Mouse (Mus musculus): Measurements from ENCODE around the gene Tpcn2.

Gene Tpcn2

DNA sequence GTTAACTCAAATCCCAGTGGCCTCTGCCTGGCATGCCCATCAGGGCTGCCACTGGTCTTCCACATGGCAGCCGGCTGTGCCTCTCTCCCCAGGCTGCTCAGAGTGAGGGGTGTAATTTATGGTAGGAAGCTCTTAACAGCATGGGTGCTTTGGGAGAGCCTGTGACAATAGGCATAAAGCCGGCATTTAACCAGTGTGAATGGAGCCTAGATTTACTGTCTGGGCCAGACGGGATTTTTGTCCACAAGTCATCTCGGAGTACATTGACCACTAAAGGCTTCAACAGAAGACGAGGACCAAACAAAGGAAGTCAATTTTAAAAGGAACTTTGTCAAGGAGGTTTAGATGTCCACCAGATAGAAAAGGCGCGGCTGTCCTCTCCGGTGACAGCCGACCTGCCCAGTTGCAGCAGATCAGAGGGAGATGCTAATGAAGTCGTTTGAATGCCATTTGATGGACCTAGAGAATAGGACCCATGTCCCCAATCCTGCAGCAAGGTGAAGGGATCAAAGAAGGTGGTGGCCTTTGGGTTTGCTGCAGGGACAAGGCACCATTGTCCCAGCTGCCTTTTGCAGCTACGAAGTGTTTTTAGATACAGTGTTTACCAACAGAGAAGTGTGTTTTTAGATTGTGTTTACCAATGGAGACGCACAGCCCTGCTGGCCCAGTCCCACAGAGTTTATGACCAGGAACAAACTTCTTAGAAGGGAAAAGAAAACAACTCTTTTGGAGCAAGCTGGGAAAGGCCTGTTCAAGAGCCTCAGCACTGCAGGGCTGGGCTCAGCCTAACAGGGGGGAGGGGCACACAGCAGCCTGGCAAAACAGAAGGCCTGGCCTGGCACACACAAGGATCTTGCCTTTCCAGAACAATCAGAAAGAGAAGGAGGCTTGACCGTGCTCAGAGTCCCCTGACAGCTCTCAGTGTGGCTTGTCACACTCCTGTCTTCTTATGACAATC, 124.2 kb downstream of the Tpcn2 start:
- in situ Hi-C loops (cut with MboI, MseI) = no loop called here

DNA sequence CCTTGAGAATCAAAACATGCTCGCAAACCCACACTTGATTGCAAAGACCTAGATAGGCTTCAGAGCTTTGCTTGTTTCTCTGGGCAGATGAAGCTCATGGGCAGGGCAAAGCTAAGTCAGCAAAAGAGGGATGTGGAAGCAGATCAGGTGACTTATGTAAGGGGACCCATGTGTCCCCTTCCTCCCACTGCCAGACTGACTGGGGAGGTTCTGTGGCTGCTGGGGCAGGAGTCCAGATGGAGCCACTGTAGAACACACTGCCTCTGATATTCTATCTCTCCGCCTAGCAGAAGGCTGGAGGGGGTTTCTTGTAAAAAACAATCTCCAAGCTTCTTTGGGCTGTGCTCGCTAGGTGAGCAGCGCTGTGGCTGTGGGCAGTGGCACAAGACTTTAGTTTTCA, 128.1 kb downstream of the Tpcn2 start:
- in situ Hi-C loops (cut with MboI, MseI) = no loop called here

- in situ Hi-C loops (cut with MboI, MseI) = no loop called here
Measured at GRCm38 (mm10) chr7:145154066-145154465, 129.7 kb downstream of the Tpcn2 start.

DNA sequence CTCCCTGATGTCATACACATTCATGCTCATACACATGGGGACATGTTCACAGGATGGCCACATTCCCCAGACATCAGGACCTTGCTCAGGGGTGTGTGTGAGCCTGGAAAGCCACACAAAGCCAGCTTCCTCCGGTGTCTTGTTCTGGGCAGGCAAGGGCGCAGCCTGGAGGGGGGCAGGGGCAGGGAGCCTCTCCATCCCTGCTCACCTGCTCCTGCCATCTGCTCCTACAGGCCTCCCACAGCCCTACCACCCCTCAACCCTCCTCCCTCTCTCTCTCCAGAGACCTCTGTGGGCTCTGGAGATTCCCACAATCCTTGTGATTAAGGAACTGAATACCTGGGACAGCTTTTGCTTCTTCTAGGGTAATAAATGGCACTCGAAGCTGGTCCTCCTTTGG, 132.0 kb downstream of the Tpcn2 start:
- in situ Hi-C loops (cut with MboI, MseI) = no loop called here

GRCm38 (mm10) chr7:145148902-145149301, 134.9 kb downstream of the Tpcn2 start:
- in situ Hi-C loops (cut with MboI, MseI) = no loop called here

- in situ Hi-C loops (cut with MboI, MseI) = no loop called here
Measured at GRCm38 (mm10) chr7:145147973-145148698, 135.7 kb downstream of the Tpcn2 start.

GRCm38 (mm10) chr7:145146252-145146930, 137.4 kb downstream of the Tpcn2 start:
- in situ Hi-C loops (cut with MboI, MseI) = no loop called here

- in situ Hi-C loops (cut with MboI, MseI) = no loop called here
Measured at GRCm38 (mm10) chr7:145143502-145144070, 140.2 kb downstream of the Tpcn2 start.

DNA sequence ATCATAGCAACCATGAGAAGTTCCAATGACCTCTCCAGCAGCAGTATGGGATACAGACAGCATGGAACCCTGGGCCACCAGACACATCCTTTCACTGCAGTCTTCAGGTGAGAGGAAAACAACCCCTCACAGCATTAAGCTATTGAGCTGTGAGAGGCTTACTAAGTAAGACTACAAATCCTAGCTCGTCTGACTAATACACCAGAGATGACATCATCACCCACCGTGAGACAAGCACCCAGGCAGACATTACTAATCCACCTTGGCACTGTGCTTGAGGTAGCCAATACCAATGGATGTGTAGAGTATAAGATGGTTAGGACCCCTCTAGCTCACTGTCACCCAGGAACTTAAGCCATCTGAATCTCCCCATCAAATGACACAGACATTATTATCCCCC, 143.2 kb downstream of the Tpcn2 start:
- in situ Hi-C loops (cut with MboI, MseI) = no loop called here

GRCm38 (mm10) chr7:145139576-145139975, 144.2 kb downstream of the Tpcn2 start:
- in situ Hi-C loops (cut with MboI, MseI) = no loop called here

DNA sequence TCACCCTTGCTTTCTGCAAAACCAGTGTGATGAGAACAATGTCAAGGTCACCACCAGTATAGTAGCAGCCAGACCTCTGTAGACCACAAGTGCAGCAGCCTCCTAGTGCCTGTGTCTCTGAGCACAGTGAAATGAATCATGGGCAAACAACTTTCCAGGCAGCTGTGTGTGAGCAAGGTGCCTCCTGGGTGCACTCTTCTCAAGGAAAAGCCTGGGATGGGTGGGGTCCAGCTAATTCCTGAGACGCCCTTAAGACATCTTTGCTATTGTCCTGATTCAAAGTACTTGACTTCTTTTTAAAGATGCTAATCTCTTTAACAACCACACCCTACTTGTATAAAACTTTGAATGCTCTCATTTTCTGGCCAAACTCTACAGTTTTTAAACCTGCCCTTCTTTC, 144.7 kb downstream of the Tpcn2 start:
- in situ Hi-C loops (cut with MboI, MseI) = no loop called here

GRCm38 (mm10) chr7:145137871-145138270, 145.9 kb downstream of the Tpcn2 start:
- in situ Hi-C loops (cut with MboI, MseI) = no loop called here

DNA sequence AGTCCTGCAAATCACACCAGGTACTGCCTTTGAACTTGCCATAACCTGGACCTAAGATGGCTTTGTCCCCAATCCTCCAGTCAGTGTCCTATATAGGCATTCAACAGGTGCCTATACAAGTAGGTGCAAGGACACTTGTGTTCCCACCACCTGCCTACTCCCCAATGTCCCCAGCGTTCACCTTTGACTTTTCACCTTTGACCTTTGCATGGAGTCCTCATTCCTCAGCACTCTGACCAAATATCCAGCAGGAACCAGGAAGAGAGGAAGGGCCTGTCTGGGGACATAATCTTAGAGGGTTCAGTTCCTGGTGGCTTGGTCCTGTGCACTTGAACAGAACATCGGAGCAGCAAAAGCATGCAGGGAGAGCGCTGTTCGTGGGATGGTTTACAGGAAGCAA, 147.0 kb downstream of the Tpcn2 start:
- in situ Hi-C loops (cut with MboI, MseI) = no loop called here
